Mouse (Mus musculus) cerebellum, postnatal 10 days (tissue): ENCODE measurements at regions not wholly inside any gene's neighbourhood (a gene's known extent, or its start where the extent isn't known, plus 50 kb on each side); places are given as distances from the start of the nearest gene placed in this dataset.

ENCODE experiments used
- DNase-seq, 2 experiments: peaks; one replicate each; pipeline ENCODE4 v3.0.0; 2021; ENCODE audit warnings: mixed read lengths in 2 of 2

DNA sequence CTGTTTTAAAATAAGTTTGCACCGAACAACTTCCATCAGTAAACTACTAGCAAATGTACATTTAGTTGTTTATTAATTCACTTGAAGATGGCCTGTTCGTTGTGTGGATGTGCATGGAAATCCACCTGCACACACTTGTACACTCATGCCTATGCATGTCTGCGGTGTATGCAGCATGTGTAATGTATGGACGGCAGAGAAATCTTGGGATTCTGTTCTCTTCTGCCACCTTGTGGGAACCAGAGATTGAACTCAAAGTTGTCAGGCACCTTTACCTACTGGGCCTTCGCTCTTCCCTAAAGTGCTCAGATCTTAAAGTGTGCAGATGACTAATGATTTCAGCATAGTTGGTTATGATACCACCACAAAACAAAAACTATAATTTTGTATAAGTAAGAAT is 137.4 kb downstream of the Kitl start:
- DNase-seq = peak; percentile 41 to 43

- DNase-seq = no peak
Observed at GRCm38 (mm10) chr10:100153311-100153710, 137.9 kb downstream of the Kitl start.

DNA sequence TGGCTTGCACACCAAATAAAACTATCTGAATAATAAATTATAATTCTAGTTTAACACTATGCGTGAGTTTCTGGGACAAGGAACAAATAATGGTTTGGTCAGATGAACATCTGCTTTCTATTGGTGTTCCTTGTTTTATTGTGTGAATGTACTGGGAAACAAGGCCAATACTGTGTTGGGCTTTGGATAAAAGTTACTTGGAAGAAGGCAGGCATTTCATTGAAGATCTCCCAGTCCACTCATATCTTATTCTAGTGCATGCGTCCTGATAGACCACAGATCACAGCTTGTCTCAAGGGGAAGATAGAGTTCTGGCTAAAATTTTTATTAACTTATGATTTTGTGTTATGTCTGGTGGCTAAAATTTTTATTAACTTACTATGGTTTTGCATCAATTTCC is 140.1 kb downstream of the Kitl start:
- no peak for DNase-seq

DNA sequence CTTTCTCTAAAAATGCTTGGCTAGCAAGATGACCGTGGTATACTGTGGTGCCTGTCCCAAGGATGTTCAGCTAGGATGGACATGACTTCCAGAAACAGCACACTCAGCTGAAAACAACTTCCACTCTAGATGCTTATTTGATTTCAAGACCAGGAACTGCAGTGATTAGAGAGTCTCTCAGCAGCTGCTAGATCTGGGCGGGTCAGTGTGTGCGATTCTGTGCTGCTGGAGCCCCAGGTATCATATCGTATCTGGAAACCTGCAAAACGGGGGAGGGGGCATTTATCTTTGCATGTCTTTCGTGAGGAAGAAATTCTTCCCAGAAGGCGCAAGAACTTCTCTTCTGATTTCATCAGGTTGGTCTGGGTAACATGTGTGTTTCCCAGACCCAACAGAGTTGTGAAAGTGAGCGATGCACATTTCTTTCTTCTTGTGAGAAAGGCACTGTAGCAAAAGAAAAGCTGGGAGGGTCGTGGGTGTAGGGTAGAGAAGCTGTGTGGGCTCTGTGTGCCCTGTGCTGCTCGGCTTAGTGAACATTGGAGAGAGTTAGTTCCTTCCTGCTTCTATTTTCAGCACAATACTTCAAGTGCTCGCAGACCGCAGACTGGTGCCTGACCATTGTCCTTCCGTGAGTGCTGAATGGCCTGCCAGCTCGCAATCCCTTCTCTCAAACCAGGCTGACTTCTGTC is 144.6 kb downstream of the Kitl start:
- DNase-seq = no peak

GRCm38 (mm10) chr10:100160532-100160852 is 145.1 kb downstream of the Kitl start:
- DNase-seq = no peak

GRCm38 (mm10) chr10:100161117-100161516 is 145.7 kb downstream of the Kitl start:
- no peak for DNase-seq

DNA sequence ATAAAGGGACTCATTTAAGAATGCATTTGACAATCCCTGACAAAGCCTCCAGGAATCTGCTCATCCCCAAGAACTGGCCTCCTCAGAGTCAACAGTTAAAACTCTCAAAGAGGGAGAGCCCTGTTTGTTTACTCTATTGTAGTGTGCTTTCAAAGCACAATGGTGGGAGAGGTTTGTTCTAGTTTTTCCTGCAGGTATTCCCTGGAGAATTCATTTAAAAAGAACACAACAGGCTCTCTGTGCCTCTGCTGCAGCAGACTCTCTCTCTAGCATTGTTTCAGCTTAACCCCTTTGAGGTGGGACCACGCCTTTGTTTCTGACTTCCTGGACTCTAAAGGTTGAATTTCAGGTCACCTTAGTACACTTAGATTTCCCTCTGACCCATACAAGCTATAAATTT is 149.1 kb downstream of the Kitl start:
- DNase-seq = no peak

GRCm38 (mm10) chr10:100170836-100171235 is 155.4 kb downstream of the Kitl start:
- peak; percentile 23 to 26 for DNase-seq

DNA sequence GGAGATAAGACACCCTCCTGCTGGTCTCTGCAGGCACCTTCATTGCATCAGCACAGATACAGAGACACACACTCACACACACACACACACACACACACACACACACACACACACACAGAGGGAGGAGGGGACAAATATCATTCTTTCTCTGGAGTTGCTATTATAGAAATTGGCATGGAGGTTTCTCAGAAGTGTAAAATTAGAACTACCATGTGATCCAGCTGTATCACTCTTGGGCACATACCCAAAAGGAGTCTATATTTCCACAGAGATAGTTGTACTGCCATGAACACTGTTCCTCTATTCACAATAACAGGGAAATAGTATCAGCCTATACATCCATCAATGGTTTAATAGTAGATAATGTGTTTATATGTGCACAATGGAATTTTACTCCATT is 137.8 kb upstream of the Gm4301 start:
- no peak for DNase-seq

GRCm38 (mm10) chr10:100199090-100199690 is 136.3 kb upstream of the Gm4301 start:
- no peak for DNase-seq

DNA sequence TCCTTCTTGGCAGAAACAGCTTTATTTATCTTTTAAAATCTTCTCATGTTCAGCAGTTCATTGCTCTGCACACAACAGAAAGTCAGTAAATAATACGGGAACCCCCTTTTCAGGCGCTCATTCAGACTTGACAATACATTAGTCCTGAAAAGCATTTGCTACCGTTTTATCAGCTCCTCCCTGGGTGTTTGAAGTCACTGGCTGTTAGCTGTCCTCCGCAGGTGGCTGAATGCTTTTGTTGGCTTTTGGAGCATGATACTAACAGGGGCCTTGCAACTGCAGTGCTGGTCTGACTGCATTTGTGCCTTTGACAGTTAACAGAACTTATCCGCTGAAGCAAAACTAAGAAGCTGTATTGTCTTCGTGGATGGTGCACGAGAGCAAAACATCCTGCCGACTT is 135.0 kb upstream of the Gm4301 start:
- DNase-seq = peak in 1 of 2 experiments; percentile 1

- DNase-seq = no peak
Observed at GRCm38 (mm10) chr10:100206617-100207530, 128.6 kb upstream of the Gm4301 start.

DNA sequence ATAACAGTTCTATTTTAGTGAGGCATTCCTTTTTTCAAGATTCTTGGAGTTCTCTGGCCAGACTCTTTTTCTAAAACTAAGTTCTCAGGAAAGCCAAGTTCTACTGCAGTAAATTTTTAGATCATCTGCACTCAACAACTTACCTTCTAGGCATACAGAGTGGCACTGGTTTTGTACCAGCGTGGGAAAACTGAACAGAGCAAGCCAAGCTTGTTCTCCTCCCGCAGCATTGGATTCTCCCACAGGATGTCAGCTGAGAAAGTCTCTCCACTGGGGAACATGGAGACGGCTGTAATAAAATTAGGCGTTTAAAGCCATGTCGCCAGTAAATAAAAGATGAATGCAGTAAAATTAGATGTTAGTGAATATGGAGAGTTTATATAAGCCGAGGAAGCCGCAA is 124.8 kb upstream of the Gm4301 start:
- DNase-seq = no peak

DNA sequence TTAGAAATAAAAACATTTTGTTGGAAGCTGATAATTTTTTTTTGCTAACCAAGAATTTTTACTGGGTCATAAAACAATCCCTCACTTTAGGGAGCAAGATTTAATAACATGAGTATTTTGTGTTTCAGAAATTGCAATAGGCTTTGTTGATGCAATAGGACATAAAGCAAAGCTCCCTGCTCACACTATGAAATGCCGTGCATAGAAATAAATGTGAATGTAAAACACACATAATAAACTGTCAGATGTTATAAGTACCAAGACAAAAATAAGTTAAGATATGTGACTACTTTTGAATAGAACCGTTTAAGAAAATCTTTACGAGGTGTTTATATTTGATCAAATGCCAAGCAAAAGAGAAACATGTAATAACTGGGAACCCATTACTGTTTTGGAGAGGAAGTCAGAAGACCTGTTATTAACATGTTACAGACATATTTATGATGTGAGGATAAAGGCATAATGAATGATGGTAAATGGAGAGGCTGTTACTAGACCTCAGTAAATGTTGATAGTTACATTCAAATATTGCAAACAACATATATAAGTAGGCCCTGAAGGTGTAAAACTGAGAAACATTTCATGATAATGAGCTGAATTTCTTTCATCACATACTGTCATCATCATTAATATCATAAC is 110.9 kb upstream of the Gm4301 start:
- no peak for DNase-seq

GRCm38 (mm10) chr10:100259235-100259900 is 76.1 kb upstream of the Gm4301 start:
- DNase-seq = no peak

- DNase-seq = no peak
Observed at GRCm38 (mm10) chr10:100263447-100263846, 72.0 kb upstream of the Gm4301 start.

DNA sequence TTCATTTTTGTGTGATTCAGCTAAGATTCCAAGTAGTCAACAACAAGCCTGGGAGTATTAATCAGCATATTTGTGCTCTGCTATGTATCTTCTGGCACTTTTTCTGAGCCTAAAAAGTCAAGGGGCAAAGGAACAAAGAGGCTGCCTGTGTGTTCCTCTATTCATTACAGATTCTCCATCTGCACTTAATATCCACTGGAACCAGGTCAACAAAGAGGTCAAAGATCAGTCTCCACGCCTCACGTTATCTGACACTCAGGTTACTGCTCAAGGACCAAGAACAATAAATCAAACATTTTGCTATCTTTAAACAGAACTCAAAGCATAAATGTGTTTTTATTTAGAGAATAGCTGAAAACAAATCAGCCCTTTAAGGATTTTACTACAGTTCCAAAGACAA is 71.4 kb upstream of the Gm4301 start:
- DNase-seq = no peak

DNA sequence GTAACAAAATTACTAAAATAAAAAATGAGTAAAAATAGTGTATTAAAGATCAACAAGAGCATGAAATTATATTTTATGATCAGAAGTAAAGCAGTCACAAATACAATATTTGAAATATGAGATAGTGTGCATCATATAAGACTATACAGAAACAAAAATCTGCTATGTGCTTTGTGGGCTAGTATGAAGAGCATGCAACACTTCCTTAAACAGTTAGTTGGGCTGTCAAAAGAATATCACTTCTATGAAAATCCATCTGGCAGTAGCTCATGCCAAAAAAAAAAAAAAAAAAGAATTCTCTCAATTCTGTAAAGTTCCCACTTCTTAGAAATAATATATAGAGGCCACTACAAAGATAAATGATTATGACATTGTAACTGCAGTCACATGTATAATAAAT is 53.0 kb upstream of the Gm4301 start:
- DNase-seq = no peak
